Mouse (Mus musculus) T-helper 17 cell (primary cell): Measurements from ENCODE around the gene Dusp10.

ENCODE experiments used
- in situ Hi-C, 2 experiments: fragments of 300-600 bp; cut with MboI, MseI; formaldehyde crosslinking; loops; 1 replicate in 1 of 2; 2 replicates in 1 of 2; pipeline ENCODE4 v1.15.1; 2025; ENCODE audit warnings: high pct_unique_total_duplicates in 2 of 2

Dusp10 gene

DNA sequence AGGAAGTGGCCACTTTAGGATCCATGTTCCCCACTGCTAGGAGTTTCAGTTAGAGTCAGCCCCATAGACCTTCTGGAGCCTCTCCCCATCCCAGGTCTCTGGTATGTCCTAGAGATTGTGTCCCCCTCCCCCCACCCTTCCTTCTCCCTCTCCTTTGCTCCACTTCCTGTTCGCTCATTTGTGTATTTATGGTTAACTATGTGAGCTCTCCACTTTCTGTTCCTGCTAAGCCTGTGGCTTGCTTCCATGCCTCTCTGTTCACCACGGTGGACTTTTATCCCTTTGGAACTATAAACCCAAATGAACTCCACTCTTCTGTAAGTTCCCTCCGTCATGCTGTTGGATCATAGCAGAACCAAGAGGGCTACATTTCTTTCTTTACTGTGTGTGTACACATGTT lies 13.9 kb downstream of the Dusp10 start:
- in situ Hi-C loops: loop anchor here (10.0 to 25.0 kb wide), 3 partner anchors 1185 to 1772 kb away; partner anchors contain the start of genes Capn2 (in 2 of the 2) and Rab3gap2 (in 1 of the 2)

DNA sequence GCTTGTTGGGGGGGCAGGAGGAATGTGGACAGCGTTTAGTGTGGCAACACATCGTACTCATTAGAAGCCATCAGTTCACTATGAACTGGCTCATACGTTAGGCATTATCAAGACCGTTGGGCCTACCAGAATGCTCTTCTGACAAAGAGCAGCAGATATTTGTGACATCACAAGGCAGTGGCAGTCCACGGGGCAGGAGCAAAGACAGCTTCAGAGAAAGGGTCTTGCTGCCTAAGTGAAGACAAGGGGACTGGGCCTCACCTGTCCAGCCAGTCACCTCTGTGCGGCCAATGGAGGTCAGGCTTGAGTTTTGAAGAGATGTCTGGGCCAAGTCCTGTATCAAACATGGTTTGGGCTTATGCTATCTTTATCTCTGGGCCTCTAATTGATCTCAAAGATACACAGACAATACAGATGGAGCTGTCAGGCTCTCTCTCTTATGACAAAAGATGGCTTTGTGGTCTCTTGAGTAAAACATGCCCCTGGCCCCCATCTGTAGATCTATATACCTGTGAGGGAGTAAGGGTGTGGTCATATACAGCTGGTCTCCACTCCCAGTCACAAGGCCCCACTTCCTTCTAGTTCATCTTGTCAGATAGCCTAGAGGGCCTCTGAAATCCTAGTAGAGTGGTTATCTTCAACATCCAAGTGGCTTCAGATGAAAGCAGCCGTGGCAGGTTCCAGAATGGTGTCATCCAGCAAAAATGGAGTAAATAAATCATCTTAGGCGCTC lies 17.1 kb downstream of the Dusp10 start:
- in situ Hi-C loops: loop anchor here (10.0 to 25.0 kb wide), 3 partner anchors 1175 to 1518 kb away; partner anchors contain the start of genes Capn2 (in 2 of the 2) and Rab3gap2 (in 2 of the 2)

DNA sequence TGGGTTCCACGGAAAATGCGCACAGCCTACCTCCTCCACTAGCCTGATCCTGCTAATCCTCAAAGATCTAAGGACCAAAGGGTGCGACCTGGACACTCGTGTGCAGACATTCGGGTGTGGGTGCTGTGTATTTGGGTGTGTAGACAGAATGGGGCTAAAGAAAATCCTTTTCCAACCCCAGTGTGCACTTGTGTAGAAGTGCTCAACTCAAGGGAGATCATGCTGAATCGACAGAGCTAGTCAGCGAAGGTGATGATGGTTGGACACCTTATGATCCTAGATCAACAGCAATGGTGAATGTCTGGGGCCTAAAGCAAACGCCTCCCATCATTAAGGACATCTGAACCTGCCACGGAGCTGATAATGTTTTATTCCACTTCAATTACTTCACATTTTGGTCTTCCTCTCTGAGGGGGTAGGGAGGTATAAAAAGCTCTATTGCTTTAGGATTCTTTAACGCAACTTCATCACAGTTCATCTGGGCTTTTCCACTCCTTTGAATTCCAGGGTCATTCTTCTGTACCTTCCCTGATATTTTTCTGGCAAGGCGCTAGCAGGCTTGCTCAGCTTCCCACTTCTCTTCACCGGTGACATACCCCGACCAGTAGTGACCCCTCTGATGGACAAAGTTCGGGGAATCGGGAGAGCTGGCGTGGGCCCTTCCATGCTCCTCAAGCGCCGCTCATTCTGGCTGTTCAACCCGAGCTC lies 19.7 kb downstream of the Dusp10 start:
- in situ Hi-C loops: loop anchor here (10.0 to 25.0 kb wide), 3 partner anchors 1172 to 1521 kb away; partner anchors contain the start of genes Capn2 (in 2 of the 2) and Rab3gap2 (in 2 of the 2)

DNA sequence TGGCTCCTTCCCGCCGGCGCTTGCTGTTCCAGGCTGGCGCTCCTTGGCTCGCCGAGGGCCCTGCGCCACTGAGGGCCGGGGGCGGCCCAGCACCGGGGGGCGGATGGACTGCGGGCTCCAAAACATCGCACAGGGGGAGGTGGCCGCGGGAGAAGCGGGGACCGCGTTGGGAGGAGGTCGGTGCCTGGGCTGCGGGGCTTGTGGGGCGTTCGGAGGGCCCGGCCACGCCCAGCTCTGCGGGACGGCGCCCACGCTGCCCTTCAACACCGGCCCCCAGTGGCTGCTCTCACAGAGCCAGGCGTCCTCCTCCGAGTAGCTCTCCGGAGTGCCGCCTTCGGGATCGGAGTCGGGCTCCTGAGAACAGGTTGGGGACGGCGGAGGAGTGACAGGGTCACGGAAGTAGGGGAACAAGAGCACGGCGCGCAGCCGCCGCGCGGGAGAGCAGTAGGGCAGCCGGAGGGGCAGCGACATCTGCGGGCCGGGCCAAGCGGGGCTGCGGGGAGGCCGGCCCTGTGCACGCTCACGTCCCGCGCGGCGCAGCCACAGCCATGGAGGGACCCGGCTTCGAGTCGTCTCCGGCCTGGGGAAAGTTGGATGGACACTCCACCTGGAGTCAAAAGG lies 20.4 kb downstream of the Dusp10 start:
- in situ Hi-C loops: loop anchor here (10.0 to 25.0 kb wide), 3 partner anchors 1171 to 1521 kb away; partner anchors contain the start of genes Capn2 (in 2 of the 2) and Rab3gap2 (in 2 of the 2)

DNA sequence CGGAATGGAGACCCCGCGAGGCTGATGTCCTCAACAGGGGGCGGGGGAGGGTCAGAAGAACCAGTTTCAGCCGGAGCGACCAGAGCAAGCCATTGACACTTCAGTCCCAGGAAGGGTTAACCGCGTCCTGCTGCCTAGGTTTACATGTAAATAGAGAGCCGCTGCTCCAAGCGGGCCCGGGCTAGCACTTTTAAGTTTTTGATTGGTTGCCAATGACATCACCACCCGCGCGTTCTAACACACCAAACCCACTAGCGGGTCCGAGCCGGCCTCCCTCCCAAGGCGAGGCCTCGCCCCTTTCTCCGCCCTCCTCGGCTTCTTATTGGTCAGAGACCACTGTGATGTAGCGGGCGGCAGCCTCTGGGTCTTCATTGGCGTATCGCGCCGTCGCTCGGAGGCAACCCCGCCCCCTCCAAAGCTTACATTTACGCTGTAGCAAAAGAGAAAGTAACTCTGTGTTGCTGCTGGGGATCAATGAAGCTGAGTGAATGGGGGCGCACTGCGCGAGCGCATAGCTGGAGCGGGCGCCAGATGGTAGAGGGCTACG lies 21.0 kb downstream of the Dusp10 start, which contains the start of gene 1700056E22Rik:
Gene 1700056E22Rik (minus strand): TSS at position 291 of the 547 bp plus-strand sequence.
- in situ Hi-C loops: loop anchor here (10.0 to 25.0 kb wide), 3 partner anchors 1171 to 1522 kb away; partner anchors contain the start of genes Capn2 (in 2 of the 2) and Rab3gap2 (in 2 of the 2)

DNA sequence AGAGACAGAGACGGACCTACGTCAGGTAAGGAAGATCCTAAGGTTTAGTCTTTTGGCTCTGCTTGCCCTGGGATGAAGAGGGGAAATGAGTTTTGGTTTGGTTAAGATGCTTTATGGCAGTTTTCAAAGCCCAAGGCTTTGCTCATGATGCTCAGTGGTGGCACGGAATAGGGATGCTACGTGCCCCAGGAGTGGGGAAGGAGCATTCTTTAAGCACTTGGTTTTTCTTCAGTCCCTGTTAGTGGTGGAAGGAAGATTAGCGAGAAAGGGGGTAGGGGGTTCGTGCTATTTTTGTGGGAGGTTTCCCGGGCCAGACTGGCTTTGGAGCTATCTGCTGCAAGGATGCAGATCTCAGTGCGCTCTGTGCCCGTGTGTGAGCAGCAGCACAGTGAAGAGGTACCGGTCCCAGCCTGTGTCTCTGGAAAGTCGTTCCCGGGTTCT lies 21.7 kb downstream of the Dusp10 start:
- in situ Hi-C loops: loop anchor here (10.0 to 25.0 kb wide), 3 partner anchors 1170 to 1522 kb away; partner anchors contain the start of genes Capn2 (in 2 of the 2) and Rab3gap2 (in 2 of the 2)

DNA sequence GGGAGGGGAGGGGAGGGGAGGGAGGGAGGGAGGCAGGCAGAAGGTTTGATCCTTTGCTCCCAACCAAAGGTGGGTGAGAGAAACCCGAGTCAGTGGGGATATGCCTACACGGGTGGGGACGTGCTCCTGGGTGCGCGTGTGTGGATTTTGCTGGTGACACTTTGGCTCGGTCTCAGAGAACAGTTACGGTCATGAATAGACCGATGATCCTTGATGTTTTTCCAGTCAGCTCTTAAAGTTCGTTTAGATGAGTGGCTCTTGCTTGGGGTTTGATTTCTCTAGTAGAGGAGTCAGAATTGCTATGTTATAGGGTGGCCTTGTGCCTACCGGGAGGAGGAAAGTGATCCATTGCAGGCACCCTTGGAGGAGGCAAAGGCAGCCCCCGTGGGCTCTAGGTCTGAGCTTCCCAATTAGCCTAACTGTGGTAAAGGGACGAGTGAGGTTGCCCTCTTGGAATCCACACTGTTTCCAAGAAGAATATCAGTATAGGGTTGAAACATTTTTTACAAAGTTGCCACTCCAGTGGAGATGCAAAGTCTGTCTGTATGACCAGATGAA lies 22.3 kb downstream of the Dusp10 start:
- in situ Hi-C loops: loop anchor here (10.0 to 25.0 kb wide), 3 partner anchors 1169 to 1523 kb away; partner anchors contain the start of genes Capn2 (in 2 of the 2) and Rab3gap2 (in 2 of the 2)

DNA sequence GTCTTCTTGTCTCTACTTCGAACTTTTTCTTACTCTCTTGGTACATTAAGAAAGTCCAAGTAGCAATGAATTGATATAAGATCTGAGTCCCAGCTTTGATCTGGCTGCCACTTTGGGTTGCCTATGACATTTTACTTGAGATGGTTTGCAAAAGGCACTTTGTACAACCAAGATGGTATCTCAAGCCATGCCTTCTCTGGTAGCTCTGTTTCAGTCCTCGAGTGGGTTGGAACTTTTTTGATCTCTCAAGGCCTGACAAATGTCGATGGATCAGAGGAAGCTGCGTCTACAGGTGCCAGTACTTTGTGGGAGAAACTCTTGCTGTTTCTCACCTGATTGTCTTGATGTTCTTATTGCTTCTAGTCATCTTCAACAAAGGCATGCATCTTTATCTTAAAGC lies 24.7 kb downstream of the Dusp10 start:
- in situ Hi-C loops: loop anchor here (10.0 to 25.0 kb wide), 3 partner anchors 1167 to 1526 kb away; partner anchors contain the start of genes Capn2 (in 2 of the 2) and Rab3gap2 (in 2 of the 2)

DNA sequence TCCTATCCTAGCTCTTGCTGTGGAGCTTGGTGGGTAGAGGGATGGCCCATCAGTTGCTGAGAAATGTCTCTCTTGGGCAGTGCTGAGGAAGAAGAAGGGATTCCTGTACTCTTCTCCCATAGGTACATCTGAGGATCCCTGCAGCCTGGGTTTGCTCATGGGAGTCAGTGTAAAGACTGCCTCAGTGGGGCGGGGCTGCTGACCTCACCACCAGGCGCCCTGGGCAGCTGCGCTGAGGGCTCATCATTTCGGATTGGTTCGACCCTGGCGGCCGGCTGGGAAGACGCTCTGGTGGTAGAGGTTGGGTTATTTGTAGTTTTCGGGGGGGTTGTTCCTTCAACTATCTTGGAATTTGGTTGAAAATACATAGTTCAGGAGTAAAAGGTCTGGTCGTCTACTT lies 26.2 kb downstream of the Dusp10 start:
- in situ Hi-C loops: loop anchor here (10.0 to 25.0 kb wide), 3 partner anchors 1166 to 1527 kb away; partner anchors contain the start of genes Capn2 (in 2 of the 2) and Rab3gap2 (in 2 of the 2)

DNA sequence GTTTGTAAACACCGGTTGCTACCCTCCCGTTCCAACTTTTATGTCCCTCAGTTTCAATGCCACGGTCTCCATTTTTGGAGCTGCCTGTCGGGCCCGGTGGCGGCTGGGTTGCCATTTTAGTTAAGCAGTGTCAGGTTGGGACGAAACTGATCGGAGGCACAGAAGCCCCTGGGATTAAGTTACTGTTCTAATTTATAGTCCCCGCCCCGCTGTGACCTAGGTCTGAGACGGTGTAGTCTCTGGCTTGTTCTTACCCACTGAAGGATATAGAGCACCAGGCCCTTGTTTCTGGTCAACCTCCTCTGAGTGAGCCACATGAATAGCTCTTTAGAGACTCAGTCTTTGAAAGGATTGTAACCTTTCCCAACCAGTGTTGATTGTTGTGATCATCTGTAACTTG lies 27.1 kb downstream of the Dusp10 start:
- in situ Hi-C loops: loop anchor here (25.0 kb wide), 2 partner anchors 1172 to 1528 kb away; partner anchors contain the start of genes Capn2 (in 2 of the 2) and Rab3gap2 (in 1 of the 2)

DNA sequence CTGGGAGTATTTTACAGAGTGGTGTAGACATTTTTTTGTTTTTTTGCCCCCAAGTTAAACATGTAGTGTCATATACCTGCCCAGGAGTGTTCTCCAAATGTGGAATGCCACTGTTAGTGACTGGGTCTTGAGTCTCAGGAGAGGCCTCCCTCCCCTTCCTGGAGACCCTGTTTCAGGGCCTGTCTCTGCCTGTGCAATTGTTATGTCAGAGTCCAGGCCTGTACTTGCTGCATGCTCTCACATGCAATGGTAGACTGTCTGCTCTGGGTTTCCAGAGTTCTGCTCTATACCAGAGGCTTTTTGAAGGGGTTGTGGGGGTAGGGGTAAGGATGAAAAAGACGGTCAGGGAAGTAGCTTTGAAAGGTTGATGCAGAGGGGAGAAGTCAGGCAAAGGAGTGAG lies 27.8 kb downstream of the Dusp10 start:
- in situ Hi-C loops: loop anchor here (25.0 kb wide), 2 partner anchors 1171 to 1529 kb away; partner anchors contain the start of genes Capn2 (in 2 of the 2) and Rab3gap2 (in 1 of the 2)

DNA sequence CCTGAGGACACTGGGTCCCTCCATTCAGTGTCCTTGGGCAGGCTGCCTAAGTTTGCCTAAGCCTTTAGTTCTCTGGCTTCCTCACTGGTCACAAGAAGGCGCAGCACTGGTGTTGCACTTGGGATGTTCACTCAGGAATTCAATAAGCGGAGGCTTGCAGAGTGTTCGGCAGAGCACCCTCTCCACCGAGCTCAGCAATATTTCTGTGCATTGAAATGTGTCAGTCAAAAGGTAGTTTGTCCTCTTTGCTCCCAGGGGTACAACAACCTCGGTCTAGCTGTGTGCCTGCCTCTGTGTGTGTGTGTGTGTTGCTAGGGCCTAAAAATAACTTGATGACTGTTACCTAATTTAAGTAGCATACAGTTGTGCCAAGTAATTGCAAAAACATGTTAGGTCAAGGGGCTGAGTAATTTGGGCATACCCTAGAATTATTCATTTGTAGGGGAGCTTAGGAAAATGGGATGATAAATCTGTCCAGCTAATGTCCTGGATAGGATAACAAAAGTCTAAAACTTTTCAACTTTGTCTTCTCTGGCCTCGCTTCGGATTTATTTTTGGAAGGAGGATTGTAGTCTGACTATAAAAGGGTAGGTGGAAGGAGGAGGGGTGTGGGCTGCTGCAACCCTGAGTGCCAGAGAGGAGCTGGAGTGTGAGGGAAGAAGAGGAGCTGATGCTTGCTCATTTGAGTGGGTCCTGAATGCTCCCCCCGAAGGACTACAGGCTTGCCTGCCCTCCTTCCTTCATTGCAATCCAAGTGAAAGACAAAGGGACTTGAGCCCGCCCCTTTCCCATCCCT lies 28.9 kb downstream of the Dusp10 start:
- in situ Hi-C loops: loop anchor here (25.0 kb wide), 2 partner anchors 1170 to 1530 kb away; partner anchors contain the start of genes Capn2 (in 2 of the 2) and Rab3gap2 (in 1 of the 2)

DNA sequence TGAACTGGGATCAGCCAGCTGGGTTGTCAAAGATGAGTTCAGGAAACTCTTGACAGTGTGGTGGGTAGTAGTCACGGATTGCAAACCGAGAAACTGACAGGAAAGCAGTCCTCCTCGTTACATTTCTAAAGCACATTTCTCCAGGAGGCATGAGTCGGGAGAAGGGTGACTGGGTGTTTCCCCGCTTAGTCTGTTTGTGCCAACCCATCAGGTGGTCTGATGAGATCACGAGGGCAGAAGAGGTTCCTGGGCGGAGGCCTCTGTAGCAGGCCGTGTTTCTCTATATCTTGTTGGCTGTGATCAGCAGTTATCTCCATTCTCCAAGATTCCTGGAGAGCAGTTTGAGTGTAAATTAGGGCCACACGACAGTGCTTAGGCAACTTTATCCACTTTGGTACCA lies 29.6 kb downstream of the Dusp10 start:
- in situ Hi-C loops: loop anchor here (25.0 kb wide), 2 partner anchors 1170 to 1530 kb away; partner anchors contain the start of genes Capn2 (in 2 of the 2) and Rab3gap2 (in 1 of the 2)

DNA sequence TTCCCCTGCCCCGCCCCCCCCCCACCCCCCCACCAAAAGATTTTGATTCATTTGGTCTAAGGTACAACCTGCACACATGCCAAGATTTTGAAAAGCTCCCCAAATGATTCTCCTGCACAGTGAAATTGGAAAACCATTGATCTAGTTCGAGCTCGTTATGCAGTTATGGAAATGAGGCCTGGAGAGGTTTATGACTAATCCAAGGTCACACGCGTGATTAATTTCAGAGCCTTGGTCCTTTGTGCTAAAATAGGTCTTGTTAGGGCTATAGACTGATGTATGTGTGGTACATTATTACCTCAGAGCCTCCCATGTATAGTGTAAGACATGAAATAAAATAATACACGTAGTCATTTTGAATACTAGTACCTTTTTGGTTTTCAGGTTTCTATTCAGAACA lies 30.3 kb downstream of the Dusp10 start:
- in situ Hi-C loops: loop anchor here (25.0 kb wide), 2 partner anchors 1169 to 1531 kb away; partner anchors contain the start of genes Capn2 (in 2 of the 2) and Rab3gap2 (in 1 of the 2)

DNA sequence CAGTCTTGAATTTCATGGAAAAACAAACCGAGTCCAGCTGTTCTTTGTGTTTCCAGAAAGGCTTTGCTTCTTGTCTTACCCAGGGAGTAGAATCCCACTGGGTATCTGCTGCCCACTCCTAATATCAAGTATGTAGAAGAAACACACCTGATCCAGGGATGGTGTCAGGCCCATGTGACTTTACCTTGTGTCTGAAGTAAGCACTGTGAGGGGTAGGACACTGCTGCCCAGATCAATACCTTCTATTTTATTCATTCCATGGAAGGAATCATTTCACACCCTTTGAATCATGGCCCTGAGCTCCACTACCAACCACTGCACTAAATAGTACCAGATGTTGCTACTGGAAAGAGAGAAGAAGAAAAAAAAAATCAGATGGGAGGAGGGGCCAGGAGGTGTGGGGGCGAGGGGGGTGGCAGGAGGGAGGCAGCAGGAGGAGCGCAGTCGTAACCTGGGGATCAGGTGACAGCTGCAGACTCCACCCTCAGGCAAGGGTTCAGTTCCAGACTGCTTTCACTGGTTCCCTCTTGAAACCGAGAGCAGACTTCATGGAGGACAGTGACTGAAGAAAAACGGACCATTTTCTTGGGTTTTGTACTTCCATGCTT lies 33.1 kb downstream of the Dusp10 start:
- in situ Hi-C loops: loop anchor here (25.0 kb wide), 2 partner anchors 1166 to 1534 kb away; partner anchors contain the start of genes Capn2 (in 2 of the 2) and Rab3gap2 (in 1 of the 2)

DNA sequence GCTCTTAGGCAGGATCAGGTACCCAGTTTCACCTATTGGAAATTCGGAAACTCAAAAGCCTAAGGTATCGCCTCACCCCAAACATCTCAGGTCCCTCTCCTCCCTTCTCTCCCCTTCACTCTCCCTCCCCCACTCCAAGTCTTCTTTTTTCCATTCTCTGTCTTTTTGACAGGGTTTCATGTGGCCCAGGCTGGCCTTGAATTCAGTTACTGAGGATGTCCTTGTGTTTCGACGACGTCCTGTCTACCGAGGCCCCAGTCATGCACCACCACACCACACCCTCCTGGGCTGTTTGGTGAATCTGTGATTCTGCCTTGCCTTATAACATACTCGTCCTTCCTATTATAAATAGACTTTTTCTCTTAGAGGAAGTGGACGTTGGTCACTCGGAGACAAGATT lies 34.7 kb downstream of the Dusp10 start:
- in situ Hi-C loops: loop anchor here (25.0 kb wide), 2 partner anchors 1164 to 1536 kb away; partner anchors contain the start of genes Capn2 (in 2 of the 2) and Rab3gap2 (in 1 of the 2)

DNA sequence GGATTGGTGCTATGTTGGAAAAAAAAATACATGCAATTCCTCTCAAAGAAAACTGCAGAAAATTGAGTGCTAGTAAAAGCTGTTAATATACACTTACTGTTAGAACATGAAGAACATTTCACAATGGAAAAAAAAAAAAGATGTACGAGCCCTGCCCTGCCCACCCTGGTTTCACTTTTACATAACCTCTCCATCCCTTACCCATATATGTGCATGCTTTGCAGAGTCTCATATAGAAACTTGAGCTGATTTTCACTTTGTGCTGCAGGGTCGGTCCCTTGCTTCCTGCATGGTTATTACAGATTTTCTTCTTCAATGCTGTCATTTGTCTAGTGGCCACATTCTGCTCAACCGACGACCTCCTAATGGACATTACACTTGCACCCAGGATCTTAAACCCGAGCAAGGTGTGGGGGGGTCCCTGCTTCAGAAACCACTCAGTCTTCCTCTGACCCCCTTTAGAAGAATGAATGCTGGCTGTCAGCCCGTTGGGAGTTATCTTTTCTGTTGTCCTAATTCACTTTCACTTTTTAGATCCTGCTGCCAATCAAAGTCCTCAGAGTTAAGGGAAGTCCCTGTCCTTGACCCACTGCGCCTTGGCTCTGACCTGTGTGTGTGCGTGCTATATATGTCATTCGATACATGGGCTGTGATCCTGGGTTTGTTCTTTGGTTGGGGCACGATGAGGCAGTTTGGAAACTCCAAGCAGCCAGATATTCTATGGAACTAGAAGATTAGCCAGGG lies 35.7 kb downstream of the Dusp10 start:
- in situ Hi-C loops: loop anchor here (25.0 kb wide), 2 partner anchors 1163 to 1537 kb away; partner anchors contain the start of genes Capn2 (in 2 of the 2) and Rab3gap2 (in 1 of the 2)
